Mouse (Mus musculus) fibroblast of lung, adult 2 months (primary cell): ENCODE measurements around the gene 5330417C22Rik.
A peak's percentile ranks its signal among the peaks of the same experiment; 100 is the strongest.
"Not testable (repeated sequence)": the region's sequence is repeated elsewhere in the genome, so short reads cannot be mapped to it uniquely, and the experiment has no call there.

ENCODE experiments used
- DNase-seq: peaks from one replicate; pipeline ENCODE4 v3.0.0-alpha.2; 2011; ENCODE audit warnings: low read depth

The 5330417C22Rik gene

DNA sequence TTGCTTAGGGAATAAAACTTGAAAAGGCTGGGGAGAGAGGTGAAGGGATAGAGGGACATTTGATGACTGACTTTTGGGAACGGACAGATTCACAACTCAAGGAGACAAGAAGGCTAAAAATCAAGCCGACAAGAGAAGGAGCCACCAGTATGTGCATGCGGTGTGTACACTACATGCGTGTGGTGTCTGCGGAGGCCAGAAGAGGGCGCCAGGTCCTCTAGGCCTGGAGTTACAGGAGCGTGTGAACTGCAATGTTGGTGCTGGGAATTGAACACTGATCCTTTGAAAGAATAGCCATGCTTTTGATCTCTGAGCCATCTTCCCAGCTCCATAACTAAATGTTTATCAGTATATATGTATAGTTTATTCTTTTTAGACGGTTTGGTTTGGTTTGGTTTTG is 7.8 kb downstream of the 5330417C22Rik start:
- DNase-seq = no peak

DNA sequence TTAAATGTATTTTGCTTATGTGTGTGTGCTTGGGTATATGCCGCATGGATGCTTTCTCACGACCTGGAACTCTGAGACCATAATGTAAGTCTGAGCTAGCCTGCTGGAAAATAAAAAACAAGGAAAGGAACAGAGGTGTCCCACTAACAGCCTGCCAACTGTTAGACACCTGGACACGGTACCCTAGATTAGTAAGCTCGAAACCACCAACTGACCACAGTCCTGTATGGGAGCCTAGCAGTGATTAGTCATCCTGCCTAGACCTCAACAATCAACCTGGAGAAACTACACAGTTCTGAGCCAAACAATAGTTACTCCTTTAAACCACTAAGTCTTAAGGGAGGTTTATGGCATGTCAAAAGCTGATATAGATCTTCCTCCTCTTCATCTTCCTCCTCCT is 12.9 kb downstream of the 5330417C22Rik start:
- no peak for DNase-seq

DNA sequence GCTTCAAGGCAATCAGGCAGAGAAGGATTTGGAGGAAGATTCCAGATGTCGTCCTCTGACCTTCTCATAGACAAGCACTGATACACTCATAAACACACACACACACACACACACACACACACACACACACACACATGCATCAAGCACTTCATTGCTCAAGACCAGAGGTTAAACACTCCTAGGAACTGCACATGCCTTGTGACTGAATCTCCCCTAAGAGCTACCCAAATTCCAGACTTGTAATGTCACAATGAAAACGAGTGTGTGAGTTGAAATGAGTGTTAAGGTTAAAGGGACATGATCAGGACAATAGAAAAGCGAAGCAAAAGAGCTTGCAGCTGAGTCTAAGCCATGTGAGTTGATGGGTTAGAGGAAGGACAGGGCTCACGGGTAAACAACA is 18.1 kb downstream of the 5330417C22Rik start:
- no peak for DNase-seq

DNA sequence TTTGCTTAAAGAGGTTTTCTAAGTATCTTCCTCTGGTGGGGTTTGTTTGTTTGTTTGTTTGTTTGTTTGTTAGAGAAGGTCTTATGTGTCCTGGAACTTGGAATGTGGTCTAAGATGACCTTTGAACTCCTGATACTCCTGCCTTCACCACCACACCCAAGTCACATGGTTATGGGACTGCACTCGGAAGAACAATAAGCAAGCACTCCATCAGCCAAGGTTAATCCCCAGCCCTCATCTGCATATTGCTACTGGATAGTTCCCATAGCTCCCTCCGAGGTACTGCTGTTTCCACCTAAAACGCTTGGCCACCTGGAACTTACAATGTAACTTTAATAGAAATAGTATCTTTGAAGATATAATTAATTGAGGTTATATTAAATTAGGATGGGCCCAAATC is 22.9 kb downstream of the 5330417C22Rik start:
- no peak for DNase-seq

DNA sequence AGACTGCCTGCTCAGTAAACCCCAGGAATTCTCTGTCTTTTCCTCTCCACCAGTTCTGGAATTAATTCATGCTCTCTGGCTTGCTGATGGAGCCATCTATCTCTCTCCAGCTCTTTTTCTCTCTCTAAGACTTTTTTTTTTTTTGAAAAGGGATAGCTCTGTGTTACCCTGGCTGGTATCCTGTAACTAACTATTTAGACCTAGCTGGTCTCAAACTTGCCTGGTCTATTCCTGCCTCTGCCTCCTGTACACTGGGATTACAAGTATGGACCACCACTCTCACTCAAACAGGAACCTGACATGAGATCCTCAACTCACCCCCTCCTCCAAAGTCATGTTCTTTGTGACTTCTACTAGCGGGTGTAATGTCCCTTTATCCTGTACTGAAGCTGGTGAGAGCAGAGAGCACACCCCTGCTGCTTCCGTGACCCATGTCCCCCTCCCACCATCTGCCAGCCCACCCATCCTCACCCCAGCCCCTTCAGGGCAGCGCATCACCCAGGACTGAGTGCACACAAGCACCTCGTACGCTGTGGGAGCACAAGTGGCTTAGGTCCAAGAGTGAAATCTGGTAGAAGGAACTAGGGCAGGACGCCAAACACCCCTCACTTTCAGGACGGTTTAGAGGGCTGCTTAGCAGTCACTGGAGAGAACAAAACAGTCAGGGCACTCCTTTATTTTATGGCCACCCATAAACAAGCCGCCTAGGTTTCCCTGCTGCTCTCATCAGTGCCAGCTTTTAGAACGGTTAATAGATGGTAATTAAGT is 25.4 kb downstream of the 5330417C22Rik start:
- no peak for DNase-seq

DNA sequence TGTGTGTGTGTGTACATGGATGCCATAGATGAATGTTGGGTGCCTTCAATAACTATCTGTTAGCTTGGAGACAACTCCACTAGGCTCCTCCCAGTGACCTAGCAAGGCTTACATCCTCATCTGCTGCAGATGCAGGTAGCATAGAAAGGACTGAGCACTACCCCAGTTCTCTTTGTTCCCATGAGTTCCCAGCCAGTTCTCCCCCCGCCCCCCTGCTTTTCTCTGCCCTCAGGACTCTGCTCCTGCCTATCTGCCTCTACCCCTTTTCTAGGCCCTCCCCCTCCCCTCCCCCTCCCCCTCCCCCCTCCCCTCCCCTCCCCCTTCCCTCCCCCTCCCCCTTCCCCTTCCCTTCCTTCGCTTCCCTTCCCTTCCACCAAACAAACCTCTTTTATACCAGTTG is 26.2 kb downstream of the 5330417C22Rik start:
- DNase-seq = no peak

DNA sequence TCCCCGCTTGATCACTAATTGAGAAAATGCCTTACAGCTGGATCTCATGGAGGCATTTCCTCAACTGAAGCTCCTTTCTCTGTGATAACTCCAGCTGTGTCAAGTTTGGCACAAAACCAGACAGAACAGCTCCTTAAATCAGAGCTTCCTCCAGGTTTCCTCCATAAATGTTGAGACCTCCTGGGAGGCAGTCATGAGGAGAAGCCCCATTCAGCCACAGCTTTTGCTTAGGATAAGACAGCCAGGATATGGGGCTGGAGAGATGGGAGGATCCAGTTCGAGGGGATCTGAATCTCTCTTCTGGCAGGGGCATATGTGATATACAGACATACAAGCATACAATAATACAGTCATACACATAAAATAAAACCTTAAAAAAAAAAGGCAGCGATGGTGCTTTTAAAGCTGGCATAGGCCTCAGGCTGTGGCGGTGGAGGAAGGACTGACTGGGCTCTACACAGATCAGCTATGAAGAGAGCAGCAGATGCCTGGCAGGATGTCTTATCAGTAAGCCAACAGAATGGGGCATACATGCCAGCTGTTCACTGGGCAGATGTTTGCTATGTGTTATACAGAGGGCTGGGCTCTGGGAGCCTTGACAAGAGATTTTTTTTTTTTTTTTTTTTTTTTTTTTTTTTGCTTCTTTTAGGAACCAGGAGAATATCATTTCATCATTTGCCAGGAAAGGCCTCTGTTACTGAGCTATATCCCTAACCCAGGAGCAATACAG is 27.4 kb downstream of the 5330417C22Rik start:
- DNase-seq = no peak

DNA sequence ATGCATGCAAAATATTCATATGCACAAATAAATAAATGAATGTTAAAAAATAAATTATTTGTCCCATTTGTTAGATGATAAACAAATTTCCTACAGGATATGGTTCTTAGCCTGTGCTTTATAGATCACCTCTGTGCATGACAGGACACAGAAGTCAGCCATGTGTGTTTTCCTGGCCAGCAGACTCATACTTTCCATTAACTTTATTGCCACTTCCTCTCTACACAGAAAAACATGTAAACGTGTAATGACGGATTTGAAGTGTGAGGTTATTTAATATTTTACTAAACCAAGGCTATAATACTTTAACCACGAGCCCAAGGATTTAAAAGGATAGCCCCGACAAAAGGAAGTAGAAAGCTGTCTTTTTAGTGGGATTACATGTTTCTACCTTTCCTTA is 32.4 kb downstream of the 5330417C22Rik start:
- DNase-seq = no peak

DNA sequence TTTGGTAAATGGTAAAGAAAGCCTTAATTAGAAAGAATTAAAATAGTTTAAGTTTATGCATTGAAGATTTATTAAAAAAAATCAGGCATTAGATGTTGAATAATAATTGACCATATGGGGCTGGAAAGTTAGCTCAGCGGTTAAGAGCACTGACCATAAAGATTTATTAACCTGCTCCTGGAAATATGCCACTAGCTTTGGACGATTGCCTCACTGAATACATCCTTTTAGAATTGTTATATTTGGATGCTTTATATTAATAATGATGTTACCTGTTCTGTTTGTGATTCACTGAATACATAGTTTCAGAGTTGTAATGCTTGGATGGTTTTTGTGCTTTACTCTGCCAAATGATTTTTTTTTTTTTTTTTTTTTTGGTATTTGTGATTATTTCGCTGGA is 34.9 kb downstream of the 5330417C22Rik start:
- DNase-seq = not testable (repeated sequence)

DNA sequence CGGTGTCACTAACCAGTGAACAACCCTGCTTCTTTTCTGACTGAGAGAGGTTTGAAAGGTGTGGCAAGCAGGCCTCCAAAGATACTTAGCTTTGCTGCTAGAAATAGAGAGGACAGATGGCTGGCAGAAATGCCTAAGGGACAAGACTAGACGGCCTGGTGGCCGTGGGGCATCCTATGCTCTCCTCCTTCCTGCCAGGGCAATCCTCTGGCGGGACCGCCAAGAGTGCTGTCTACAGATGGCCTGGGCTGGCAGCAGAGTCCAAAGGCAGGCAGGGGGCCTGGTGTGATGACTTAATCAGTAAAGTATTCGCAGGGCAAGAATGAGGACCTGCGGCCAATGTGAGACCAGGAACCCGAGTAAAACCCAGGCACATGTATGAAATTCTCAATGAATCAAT is 36.5 kb downstream of the 5330417C22Rik start:
- no peak for DNase-seq

DNA sequence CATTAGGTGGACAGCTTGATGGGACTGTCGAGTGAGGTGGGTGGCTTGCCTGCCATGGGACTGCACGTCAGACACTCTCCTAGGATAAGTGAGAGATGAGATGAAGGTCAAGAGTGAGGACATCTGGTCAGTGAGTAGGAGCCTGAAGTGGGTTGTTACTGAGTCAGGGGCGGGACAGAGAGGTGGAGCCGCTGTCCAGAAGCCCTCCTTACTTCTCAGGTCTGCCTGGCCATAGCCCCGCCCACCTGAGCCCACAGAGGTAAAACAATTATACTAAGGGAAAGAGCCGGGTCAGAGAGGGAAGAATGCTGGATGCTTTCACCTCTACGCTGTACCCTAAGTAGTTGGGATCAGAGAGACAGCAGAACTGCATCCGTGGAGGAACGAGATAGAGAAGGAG is 38.7 kb downstream of the 5330417C22Rik start:
- DNase-seq = no peak

DNA sequence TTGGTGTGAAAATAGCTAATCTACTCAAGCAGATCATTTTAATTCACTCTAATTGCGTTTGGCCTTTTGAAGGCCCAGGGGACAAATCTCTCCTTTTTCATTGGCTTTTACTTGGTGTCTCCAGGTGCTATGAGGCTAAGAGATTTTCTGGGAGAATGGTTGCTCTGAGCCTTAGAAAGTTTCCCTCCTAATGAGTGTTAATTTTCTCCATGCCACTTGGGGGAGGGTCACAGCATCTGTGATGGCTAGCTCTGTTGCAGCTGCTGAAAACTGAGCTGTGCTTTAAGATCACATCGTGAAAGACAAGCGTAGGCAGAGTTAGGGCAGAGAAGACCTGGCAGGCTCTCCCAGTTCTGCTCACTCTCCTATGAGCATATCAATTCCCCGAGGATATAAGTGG is 40.9 kb downstream of the 5330417C22Rik start:
- DNase-seq = no peak

DNA sequence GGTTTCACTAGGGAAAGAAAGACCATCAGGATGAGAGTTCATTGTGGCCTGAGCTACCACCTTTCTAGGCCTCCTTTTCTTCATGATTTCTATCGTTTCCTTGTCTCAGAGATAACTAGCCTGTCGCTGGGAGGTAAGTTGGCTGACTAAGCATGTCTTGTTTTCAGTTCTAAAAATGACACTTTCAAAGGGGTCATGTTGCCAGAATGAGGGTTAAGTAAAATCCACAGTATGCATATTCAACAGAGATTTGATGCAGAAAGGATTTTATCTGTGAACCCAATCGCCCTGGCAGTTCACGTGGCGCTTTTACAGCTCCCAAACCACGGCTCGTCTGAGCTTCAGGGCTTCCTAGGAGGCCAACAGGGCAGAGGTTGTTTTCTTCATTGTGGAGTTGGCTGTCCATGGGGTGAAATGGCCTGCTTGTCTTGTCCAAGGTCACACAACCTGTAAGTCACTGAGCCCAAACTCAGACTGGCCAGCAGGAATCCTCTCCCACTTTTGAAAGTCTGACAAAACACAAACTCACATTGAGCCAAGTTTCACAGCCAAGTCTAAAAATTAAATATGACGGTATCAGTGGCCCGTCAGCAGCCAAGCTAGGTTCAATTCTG is 41.4 kb downstream of the 5330417C22Rik start:
- no peak for DNase-seq

DNA sequence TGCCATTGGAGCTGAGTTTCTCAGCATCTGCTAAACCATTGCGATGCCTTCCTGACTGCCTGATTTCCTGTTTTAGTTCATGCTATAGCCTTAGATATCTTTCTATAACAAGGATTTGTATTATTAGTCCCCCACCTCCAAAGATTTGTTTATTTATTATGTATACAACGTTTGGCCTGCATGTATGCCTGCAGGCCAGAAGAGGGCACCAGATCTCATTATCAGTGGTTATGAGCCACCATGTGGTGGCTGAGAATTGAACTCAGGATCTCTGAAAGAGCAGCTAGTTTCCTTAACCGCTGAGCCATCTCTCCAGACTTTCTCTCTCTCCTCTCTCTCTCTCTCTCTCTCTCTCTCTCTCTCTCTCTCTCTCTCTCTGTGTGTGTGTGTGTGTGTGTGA is 46.4 kb downstream of the 5330417C22Rik start:
- no peak for DNase-seq

DNA sequence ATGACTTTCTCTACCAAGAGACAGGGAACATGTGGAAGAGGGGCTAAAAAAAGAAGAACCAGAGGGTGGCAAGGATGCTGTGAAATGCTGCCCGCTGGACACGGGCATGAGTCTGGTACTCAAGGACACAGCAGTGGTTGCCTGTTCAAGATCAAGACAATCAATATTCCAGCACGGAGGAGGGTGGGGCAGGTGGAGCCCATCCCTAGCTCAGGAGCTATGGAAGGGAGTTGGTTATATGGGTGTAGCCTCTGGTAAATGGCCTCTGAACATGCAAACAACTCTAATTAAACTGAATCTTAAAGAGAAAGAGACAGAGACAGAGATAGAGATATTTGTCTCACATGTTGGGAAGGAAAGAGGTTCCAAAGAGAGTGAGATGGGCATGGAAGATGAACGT is 51.6 kb downstream of the 5330417C22Rik start:
- DNase-seq = no peak

DNA sequence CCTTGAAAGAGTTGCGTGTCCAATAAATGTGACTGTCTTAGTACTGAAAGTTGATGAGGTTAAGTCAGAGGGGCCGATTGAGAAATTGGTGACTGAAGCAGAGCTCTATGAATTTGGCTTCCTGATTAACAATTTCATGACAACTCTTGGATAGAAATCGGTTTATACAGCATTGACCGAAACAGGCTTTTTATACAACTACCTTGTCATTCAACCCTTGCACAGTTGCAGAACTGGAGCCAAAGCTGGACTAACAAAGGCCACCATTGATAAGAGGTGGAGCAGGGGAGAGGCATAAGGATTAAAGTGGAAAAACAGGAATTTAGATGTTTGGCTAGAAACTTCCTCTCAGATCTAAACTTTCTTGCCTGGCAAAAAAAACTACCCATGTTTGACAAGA is 57.5 kb downstream of the 5330417C22Rik start:
- peak; percentile 56 for DNase-seq

DNA sequence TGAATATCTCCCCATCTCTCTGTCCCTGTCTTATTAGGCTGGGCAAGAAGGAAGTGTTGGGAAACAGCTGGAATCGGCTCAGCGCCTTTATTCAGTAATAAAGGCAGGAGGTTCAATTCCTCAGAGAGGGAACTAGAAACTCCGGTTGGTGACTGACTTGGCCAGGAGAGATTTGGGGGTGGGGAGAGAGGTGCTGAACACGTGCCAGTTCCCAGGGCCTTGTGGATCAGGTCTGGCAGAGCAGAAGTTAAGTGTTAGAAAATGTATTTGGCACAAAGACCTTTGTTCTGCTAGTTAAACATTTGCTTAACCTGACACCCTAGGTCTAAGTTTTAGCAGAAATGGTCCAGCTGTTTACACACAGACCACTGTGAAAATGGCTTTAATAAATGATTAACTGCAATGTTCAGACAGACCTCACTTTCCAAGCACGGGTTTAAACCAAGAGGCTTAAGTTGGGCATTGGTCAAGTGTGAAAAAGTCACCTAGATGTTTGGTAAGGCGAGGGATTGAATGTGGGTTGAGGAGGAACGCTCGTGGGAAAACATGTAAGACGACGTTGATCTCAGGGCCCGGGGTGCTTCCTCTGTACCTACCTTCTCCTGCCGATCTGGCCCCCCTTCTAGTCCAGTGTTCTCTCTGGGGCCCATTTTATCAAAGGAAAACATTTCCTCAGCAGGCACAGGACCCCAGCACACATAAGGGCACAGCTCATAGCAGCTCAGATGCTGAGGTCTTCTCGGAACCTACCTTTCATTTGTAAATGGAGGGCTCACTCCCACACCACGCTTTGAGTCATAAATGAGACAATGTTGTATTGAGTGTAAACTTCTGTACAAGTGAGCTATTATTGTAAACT is 59.3 kb downstream of the 5330417C22Rik start:
- peak; percentile 63 for DNase-seq

DNA sequence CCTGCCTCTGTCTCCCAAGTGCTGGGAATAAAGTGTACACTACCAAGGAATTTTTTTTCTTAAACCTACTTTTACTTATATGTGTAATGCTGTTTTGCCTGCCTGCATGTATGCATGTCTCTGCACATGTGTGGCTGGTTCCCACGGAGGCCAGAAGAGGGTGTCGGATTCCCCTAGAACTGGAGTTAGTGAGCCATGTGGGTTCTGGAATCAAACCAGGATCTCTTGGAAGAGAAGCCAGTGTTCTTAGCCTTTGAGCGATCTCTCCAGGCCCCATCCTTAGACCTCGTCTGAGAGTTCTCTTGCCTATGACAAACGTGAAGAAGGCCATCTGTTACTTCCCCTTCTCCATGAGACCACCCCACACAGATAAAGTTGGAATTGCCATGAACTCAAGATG is 60.8 kb downstream of the 5330417C22Rik start:
- DNase-seq = no peak

DNA sequence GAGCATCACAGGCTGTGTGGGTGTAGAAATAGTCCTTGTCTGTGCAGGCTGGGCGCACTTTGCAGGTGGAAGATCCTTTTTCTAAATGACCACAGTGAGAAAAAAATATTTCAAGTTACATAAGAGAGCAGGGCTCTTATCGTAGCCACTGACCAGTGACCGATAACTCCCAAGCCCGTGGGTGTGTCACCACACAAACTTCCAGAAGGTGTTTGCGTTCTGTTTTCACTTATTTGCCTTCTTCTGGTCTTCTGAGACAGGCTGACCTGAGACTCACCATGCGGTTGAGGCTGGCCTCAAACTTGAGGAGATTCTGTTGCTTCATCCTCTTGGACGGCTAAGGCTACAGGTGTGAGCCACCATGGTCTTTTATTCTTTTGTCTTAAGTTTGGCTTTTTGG is 61.4 kb downstream of the 5330417C22Rik start:
- DNase-seq = no peak

DNA sequence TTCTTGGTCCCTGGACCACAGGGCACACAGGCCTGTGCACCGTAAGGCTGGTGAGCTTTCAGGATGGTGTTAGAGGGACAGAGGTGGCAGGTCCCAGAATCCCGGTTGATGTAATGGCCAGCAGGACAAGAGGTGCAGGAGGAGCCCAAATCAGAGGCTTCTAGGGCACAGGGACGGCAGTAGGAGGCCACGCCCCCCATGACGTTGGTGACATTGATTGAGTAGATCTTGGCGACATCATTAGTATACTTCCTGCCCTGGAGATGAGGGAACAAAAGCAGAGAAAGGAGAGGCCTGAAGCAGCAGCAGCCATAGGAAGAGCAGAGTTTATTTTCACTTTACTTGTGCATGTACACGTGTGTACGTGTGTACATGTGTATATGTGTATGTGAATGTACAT is 68.6 kb downstream of the 5330417C22Rik start:
- no peak for DNase-seq

DNA sequence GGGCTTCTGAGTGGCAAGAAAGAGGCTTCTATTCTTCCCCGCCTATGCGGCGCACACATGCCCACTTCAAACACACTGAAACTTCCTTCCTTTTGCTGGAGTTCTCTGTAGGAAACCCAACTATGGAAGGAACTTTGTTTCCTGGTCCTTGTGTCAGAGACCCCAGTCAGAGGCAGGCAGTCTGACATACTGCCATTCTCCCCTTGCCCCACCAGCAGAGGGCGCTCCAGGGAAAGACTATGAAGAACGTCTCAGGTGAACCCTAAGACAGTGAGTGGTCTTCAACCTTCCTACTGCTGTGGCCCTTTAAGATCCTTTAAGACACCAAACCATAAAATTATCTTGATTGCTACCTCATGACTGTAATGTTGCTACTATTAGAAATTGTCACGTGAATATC is 69.9 kb downstream of the 5330417C22Rik start:
- no peak for DNase-seq

DNA sequence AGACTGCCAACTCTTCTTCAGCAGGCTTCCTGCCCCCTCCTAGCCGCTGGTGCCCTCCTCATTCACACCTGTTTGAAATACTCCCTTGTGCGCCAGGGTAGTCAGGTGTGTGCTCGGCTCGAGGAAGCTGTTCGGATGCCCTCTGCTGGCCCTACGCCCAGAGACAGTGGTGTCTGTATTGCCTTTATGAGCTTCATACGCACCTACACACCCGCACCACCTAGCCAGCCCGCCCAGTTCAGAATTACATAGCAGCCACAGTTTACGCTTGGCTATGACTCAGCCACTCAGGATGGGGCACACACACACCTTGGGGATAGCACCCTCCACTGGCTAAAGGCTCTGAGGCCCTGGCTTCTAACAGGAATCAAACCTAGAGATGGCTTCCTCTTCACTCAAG is 77.5 kb downstream of the 5330417C22Rik start:
- DNase-seq = no peak
